Mouse (Mus musculus): ENCODE measurements around the gene Atp6v1f. TPM values are rescaled to one million over a fixed set of nuclear protein-coding genes. Genes with fewer than 3 reads are reported as not detected.

Gene Atp6v1f
- total RNA-seq (2023) = 138 and 155 TPM in 2 replicates

DNA sequence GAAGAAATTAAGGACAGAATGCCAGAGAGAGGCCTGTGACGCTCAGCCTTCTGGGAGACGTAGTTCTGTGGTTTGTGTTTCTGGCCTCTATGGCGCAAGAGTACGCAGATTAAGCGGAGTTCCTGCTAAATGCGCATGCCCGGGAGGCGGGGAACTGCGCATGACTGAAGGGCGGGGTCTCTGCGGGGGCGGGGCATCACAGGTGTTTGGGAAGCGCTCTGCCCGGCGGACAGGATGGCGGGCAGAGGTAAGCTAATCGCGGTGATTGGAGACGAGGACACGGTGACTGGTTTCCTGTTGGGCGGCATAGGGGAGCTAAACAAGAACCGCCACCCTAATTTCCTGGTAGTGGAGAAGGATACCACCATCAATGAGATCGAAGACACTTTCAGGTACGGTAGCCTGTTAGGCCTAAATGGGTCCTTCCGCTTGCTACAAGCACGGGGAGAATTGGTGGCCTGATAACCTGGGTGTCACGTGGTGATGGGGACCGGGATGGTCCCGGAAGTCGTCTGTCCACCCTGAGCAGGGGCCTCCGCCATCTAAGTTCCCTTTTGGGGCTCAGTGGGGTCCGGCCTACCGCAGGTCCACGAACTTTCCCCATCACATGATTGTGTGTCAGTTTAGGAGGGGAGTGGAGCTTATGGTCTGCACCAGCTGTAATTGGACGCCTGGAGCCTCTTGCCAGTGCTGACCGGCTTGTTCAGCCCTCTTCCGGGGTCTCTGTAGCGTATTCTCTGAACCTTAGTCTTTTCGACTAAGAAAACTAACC is at the start of gene Atp6v1f:
Gene Atp6v1f (plus strand): TSS at position 136 of the 772 bp plus-strand sequence.

DNA sequence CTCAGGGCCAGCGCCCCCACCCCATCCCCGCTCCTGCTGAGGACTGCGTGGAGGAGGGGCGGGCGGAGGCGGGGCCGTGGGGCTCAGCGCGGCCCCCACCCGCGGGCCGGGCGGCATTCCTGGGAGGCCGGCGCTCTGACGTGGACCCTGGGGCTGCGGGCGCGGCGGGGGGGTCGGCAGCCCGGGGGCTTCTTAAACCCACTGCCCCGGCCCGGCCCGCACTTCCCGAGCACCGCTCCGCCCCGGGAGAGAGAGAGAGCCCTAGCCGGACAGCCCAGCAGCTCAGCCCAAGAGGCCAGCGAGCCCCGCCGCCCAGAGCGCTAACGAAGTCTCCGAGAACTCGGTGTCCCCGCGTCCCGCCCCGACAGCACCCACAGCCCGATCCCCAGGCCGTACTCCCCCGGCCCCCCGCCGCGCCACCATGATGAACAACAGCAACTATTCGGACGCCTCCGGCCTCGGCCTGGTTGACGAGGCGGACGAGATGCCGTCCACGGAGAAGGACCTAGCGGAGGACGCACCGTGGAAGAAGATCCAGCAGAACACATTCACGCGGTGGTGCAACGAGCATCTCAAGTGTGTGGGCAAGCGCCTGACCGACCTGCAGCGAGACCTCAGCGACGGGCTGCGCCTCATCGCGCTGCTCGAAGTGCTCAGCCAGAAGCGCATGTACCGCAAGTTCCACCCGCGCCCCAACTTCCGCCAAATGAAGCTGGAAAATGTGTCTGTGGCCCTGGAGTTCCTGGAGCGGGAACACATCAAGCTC is 34.3 kb upstream of the Atp6v1f start, which contains the start of gene Flnc:
Gene Flnc (plus strand): TSS at position 219 of the 766 bp plus-strand sequence.

GRCm38 (mm10) chr6:29471137-29471536 is 3.6 kb downstream of the Atp6v1f start, which contains the start of gene Atp6v1fnb:
Gene Atp6v1fnb, plus strand, starts transcription at chr6:29471437.

GRCm38 (mm10) chr6:29507447-29508309 is 40.2 kb downstream of the Atp6v1f start, which contains the start of gene Kcp:
Gene Kcp, minus strand, starts transcription at chr6:29507952.

Other genes starting within 250 kb of the Atp6v1f start
- gene Hilpda, start 195.2 kb upstream of the Atp6v1f start, total RNA-seq (2023) = 5.3 and 9.7 TPM in 2 replicates
- not detected in 2 replicates for gene Fam71f2, start 188.1 kb upstream of the Atp6v1f start, total RNA-seq (2023)
- not detected in 2 replicates for gene Fam71f1, start 148.6 kb upstream of the Atp6v1f start, total RNA-seq (2023)
- gene Calu, start 119.6 kb upstream of the Atp6v1f start, total RNA-seq (2023) = 36.3 and 37.3 TPM in 2 replicates
- not detected in 2 replicates for gene Opn1sw, start 79.2 kb upstream of the Atp6v1f start, total RNA-seq (2023)
- gene Ccdc136, start 71.4 kb upstream of the Atp6v1f start, total RNA-seq (2023) = not detected in 2 replicates
- not detected in 2 replicates for gene Flnc, start 34.5 kb upstream of the Atp6v1f start, total RNA-seq (2023)
- 2.5 TPM in 2 replicates for gene Atp6v1fnb, start 3.7 kb downstream of the Atp6v1f start, total RNA-seq (2023)
- gene Kcp, start 40.2 kb downstream of the Atp6v1f start, total RNA-seq (2023) = not detected in 2 replicates
- 91.2 and 107 TPM in 2 replicates for gene Irf5, start 58.9 kb downstream of the Atp6v1f start, total RNA-seq (2023)
- gene Tnpo3, start 142.2 kb downstream of the Atp6v1f start, total RNA-seq (2023) = 56.1 and 89.3 TPM in 2 replicates
- 1.5 and 2.7 TPM in 2 replicates for gene Tspan33, start 226.5 kb downstream of the Atp6v1f start, total RNA-seq (2023)

Measured in neutrophil, adult 65 days (primary cell).